Mouse (Mus musculus) limb, embryonic 11.5 days (tissue): ENCODE measurements around the gene Gabrb1. TPM values are rescaled to one million over a fixed set of nuclear protein-coding genes. Genes with fewer than 3 reads are reported as not detected.

ENCODE experiments used
- ATAC-seq: fragments of 200-750 bp; cut with Nextera tagmentation; 2 replicates; pipeline ENCODE4 v1.8.0; 2017; ENCODE audit warnings: low read depth; ENCODE audit not compliant: insufficient number of reproducible peaks, low FRiP score, low TSS enrichment
- DNase-seq: peaks from one replicate; pipeline ENCODE4 v3.0.0-alpha.2; 2015; ENCODE audit warnings: low spot score
- H3K27ac ChIP-seq: fragments of 300-500 bp; sonication (generic); replicated peaks from 2 replicates; pipeline ENCODE4 v1.5.1; 2014; ENCODE audit warnings: low read depth, mild to moderate bottlenecking, low read length
- H3K27me3 ChIP-seq: fragments of 300-500 bp; sonication (generic); 2 replicates; pipeline ENCODE4 v1.6.1; 2014; ENCODE audit warnings: mild to moderate bottlenecking, low read length, mixed read lengths; ENCODE audit not compliant: control insufficient read depth, insufficient read depth
- H3K36me3 ChIP-seq: fragments of 300-500 bp; sonication (generic); 2 replicates; pipeline ENCODE4 v1.6.1; 2014; ENCODE audit warnings: mild to moderate bottlenecking, low read length, moderate library complexity, mixed read lengths; ENCODE audit not compliant: control insufficient read depth, insufficient read depth
- H3K4me1 ChIP-seq: fragments of 300-500 bp; sonication (generic); 2 replicates; pipeline ENCODE4 v1.6.1; 2014; ENCODE audit warnings: low read length, mixed read lengths; ENCODE audit not compliant: control insufficient read depth, insufficient read depth
- H3K4me2 ChIP-seq: fragments of 300-500 bp; sonication (generic); 2 replicates; pipeline ENCODE4 v1.6.1; 2014; ENCODE audit warnings: low read depth, mild to moderate bottlenecking, moderate library complexity; ENCODE audit not compliant: severe bottlenecking
- H3K4me3 ChIP-seq: fragments of 300-500 bp; sonication (generic); 2 replicates; pipeline ENCODE4 v1.5.1; 2014; ENCODE audit warnings: low read depth, low read length
- H3K9ac ChIP-seq: fragments of 300-500 bp; sonication (generic); 2 replicates; pipeline ENCODE4 v1.6.1; 2014; ENCODE audit warnings: mild to moderate bottlenecking, low read length
- H3K9me3 ChIP-seq: fragments of 300-500 bp; sonication (generic); 2 replicates; pipeline ENCODE4 v1.6.1; 2016; ENCODE audit warnings: low read length; ENCODE audit not compliant: control insufficient read depth
- WGBS: fragments of 180-500 bp; shearing (Covaris S2); extraction: QIAGEN DNeasy Blood & Tissue Kit; methylation state at CpG from one replicate; pipeline ENCODE4 v1.1.7; 2014; 5-methylcytosine and 5-hydroxymethylcytosine counted together
- polyA plus RNA-seq: library from polyadenylated mRNA; unstranded; fragments of >200 nt; fragmentation: Nextera tagmentation; extraction: Ambion mirVana; gene quantifications from 2 replicates; pipeline ENCODE4 v1.2.1, GENCODE M21; 2014

Gabrb1 gene
- polyA plus RNA-seq, 1 experiment from 2014 or later, result 0.21 TPM

- no peak for ATAC-seq
- no peaks in the 10 kb centered on the region for H3K36me3 ChIP-seq
- no peak overlapping the region for H3K4me2 ChIP-seq
- no peak for DNase-seq
- H3K27ac ChIP-seq, result no peak overlapping the region
- no peaks in the 10 kb centered on the region for H3K27me3 ChIP-seq
- no peaks in the 10 kb centered on the region for H3K9me3 ChIP-seq
- no peaks in the 10 kb centered on the region for H3K4me1 ChIP-seq
- no peak overlapping the region for H3K4me3 ChIP-seq
- 92% methylated on average over 6 of the region's 6 CpGs for WGBS
- H3K9ac ChIP-seq, result no peak overlapping the region
Measured at GRCm38 (mm10) chr5:71761105-71761504, 103.2 kb downstream of the Gabrb1 start.

GRCm38 (mm10) chr5:71781514-71782179 is 123.7 kb downstream of the Gabrb1 start:
- no peak for ATAC-seq
- WGBS, result 89% methylated on average over 2 of the region's 2 CpGs

GRCm38 (mm10) chr5:71822862-71823261 is 164.9 kb downstream of the Gabrb1 start:
- WGBS, result 38% methylated on average over 1 of the region's 1 CpGs
- Histone ChIP-seq H3K36me3 (no peaks in the 10 kb centered on the region), H3K4me1 (no peaks in the 10 kb centered on the region), H3K27ac (no peak overlapping the region), H3K27me3 (no peaks in the 10 kb centered on the region), H3K9me3 (no peaks in the 10 kb centered on the region), H3K4me2 (no peak overlapping the region), H3K9ac (no peak overlapping the region), H3K4me3 (no peak overlapping the region)
- DNase-seq (no peak), ATAC-seq (no peak)

More at GRCm38 (mm10) chr5:71781514-71782179, 123.7 kb downstream of the Gabrb1 start:
- no peaks in the 10 kb centered on the region for H3K27me3 ChIP-seq
- H3K9ac ChIP-seq, result no peak overlapping the region
- H3K27ac ChIP-seq, result no peak overlapping the region
- H3K9me3 ChIP-seq, result no peaks in the 10 kb centered on the region
- H3K4me2 ChIP-seq, result no peak overlapping the region
- H3K36me3 ChIP-seq, result no peaks in the 10 kb centered on the region
- no peak for DNase-seq
- H3K4me3 ChIP-seq, result no peak overlapping the region
- H3K4me1 ChIP-seq, result no peaks in the 10 kb centered on the region

GRCm38 (mm10) chr5:71828342-71828741 is 170.4 kb downstream of the Gabrb1 start:
- ATAC-seq, result no peak
- H3K9ac ChIP-seq, result no peak overlapping the region
- no peaks in the 10 kb centered on the region for H3K9me3 ChIP-seq
- no peaks in the 10 kb centered on the region for H3K4me1 ChIP-seq
- H3K4me2 ChIP-seq, result no peak overlapping the region
- no peak overlapping the region for H3K4me3 ChIP-seq
- no peak overlapping the region for H3K27ac ChIP-seq
- DNase-seq, result no peak
- no peaks in the 10 kb centered on the region for H3K27me3 ChIP-seq
- no peaks in the 10 kb centered on the region for H3K36me3 ChIP-seq

GRCm38 (mm10) chr5:71828996-71829395 is 171.1 kb downstream of the Gabrb1 start:
- Histone ChIP-seq H3K9ac (no peak overlapping the region), H3K27ac (no peak overlapping the region), H3K36me3 (no peaks in the 10 kb centered on the region), H3K27me3 (no peaks in the 10 kb centered on the region), H3K4me2 (no peak overlapping the region), H3K4me1 (no peaks in the 10 kb centered on the region), H3K9me3 (no peaks in the 10 kb centered on the region), H3K4me3 (no peak overlapping the region)
- DNase-seq (no peak), ATAC-seq (no peak)
- WGBS, result 66% methylated on average over 1 of the region's 1 CpGs

- no peaks in the 10 kb centered on the region for H3K9me3 ChIP-seq
- no peak overlapping the region for H3K4me3 ChIP-seq
- no peak overlapping the region for H3K9ac ChIP-seq
- DNase-seq, result no peak
- H3K27me3 ChIP-seq, result no peaks in the 10 kb centered on the region
- no peak for ATAC-seq
- 91% methylated on average over 2 of the region's 2 CpGs for WGBS
- no peaks in the 10 kb centered on the region for H3K36me3 ChIP-seq
- no peaks in the 10 kb centered on the region for H3K4me1 ChIP-seq
- H3K4me2 ChIP-seq, result no peak overlapping the region
- H3K27ac ChIP-seq, result no peak overlapping the region
Measured at GRCm38 (mm10) chr5:71830342-71830741, 172.4 kb downstream of the Gabrb1 start.

- H3K4me3 ChIP-seq, result no peak overlapping the region
- DNase-seq (no peak), ATAC-seq (no peak)
- no peaks in the 10 kb centered on the region for H3K36me3 ChIP-seq
- no peak overlapping the region for H3K4me2 ChIP-seq
- no peak overlapping the region for H3K27ac ChIP-seq
- H3K27me3 ChIP-seq, result no peaks in the 10 kb centered on the region
- no peaks in the 10 kb centered on the region for H3K9me3 ChIP-seq
- no peak overlapping the region for H3K9ac ChIP-seq
- no peaks in the 10 kb centered on the region for H3K4me1 ChIP-seq
Measured at GRCm38 (mm10) chr5:71842241-71842640, 184.3 kb downstream of the Gabrb1 start.

GRCm38 (mm10) chr5:71898214-71898613 is 240.3 kb downstream of the Gabrb1 start:
- Histone ChIP-seq H3K4me3 (no peak overlapping the region), H3K9me3 (no peaks in the 10 kb centered on the region), H3K27me3 (no peaks in the 10 kb centered on the region), H3K9ac (no peak overlapping the region), H3K4me2 (no peak overlapping the region), H3K4me1 (no peaks in the 10 kb centered on the region), H3K36me3 (no peaks in the 10 kb centered on the region), H3K27ac (no peak overlapping the region)
- ATAC-seq, result no peak
- DNase-seq, result no peak
- 87% methylated on average over 2 of the region's 2 CpGs for WGBS

- Histone ChIP-seq H3K9ac (no peak overlapping the region), H3K36me3 (no peaks in the 10 kb centered on the region), H3K9me3 (no peaks in the 10 kb centered on the region), H3K4me1 (no peaks in the 10 kb centered on the region), H3K27me3 (no peaks in the 10 kb centered on the region), H3K4me3 (no peak overlapping the region), H3K27ac (no peak overlapping the region), H3K4me2 (no peak overlapping the region)
- WGBS, result 81% methylated on average over 7 of the region's 7 CpGs
- DNase-seq (no peak), ATAC-seq (no peak)
Measured at GRCm38 (mm10) chr5:71903399-71903798, 245.5 kb downstream of the Gabrb1 start.
